Mouse (Mus musculus) liver, embryonic 14.5 days (tissue): ENCODE data around the gene Gm36028. TPM values are rescaled to one million over a fixed set of nuclear protein-coding genes. Genes with fewer than 3 reads are reported as not detected.
A peak's percentile ranks its signal among the peaks of the same experiment; 100 is the strongest.

Source experiments
- ATAC-seq: fragments of 200-750 bp; cut with Nextera tagmentation; 2 replicates; pipeline ENCODE4 v1.8.0; 2017; ENCODE audit warnings: moderate number of reproducible peaks, mild to moderate bottlenecking, moderate library complexity; ENCODE audit not compliant: insufficient read depth
- DNase-seq, 3 experiments: peaks; one replicate each; pipeline ENCODE4 v3.0.0-alpha.2; 2012 to 2013; ENCODE audit warnings: low read depth in 3 of 3, low spot score in 3 of 3
- H3K27ac ChIP-seq: fragments of 300-500 bp; sonication (generic); 2 replicates; pipeline ENCODE4 v1.5.1; 2014; ENCODE audit warnings: moderate library complexity, mild to moderate bottlenecking, control low read depth, inconsistent platforms
- H3K27me3 ChIP-seq: fragments of 300-500 bp; sonication (generic); 2 replicates; pipeline ENCODE4 v1.6.1; 2014; ENCODE audit warnings: mild to moderate bottlenecking, low read length, moderate library complexity; ENCODE audit not compliant: control insufficient read depth, insufficient read depth
- H3K36me3 ChIP-seq: fragments of 300-500 bp; sonication (generic); replicated peaks from 2 replicates; pipeline ENCODE4 v1.6.1; 2014; ENCODE audit warnings: low read depth; ENCODE audit not compliant: control insufficient read depth, insufficient read depth
- H3K4me1 ChIP-seq, 2 experiments: fragments of 200-500 bp in 1 of 2; fragments of 300-500 bp in 1 of 2; sonication (generic) in 1 of 2; replicated peaks; 2 replicates each; pipeline ENCODE4 v1.6.1; 2012 to 2014; ENCODE audit warnings: antibody characterized with exemption in 1 of 2, inconsistent platforms in 1 of 2, low read length in 1 of 2; ENCODE audit not compliant: control insufficient read depth in 2 of 2, insufficient read depth in 2 of 2
- H3K4me2 ChIP-seq: fragments of 300-500 bp; sonication (generic); 2 replicates; pipeline ENCODE4 v1.6.1; 2014; ENCODE audit warnings: low read depth, mild to moderate bottlenecking, control low read depth, moderate library complexity
- H3K4me3 ChIP-seq, 2 experiments: fragments of 200-500 bp in 1 of 2; fragments of 300-500 bp in 1 of 2; sonication (generic) in 1 of 2; 2 replicates each; pipeline ENCODE4 v1.5.1; 2012 to 2014; ENCODE audit warnings: low read depth in 2 of 2, low read length in 2 of 2, mild to moderate bottlenecking in 2 of 2, control low read depth in 1 of 2, inconsistent platforms in 1 of 2, moderate library complexity in 1 of 2; ENCODE audit not compliant: insufficient read depth in 1 of 2
- H3K9ac ChIP-seq: fragments of 300-500 bp; sonication (generic); replicated peaks from 2 replicates; pipeline ENCODE4 v1.6.1; 2014; ENCODE audit warnings: mild to moderate bottlenecking, control low read depth, moderate library complexity
- H3K9me3 ChIP-seq: fragments of 300-500 bp; sonication (generic); 2 replicates; pipeline ENCODE4 v1.6.1; 2016; ENCODE audit warnings: low read length, mixed read lengths; ENCODE audit not compliant: control insufficient read depth
- CTCF ChIP-seq: IDR thresholded peaks from 2 replicates; pipeline ENCODE4 v1.5.1; 2016; ENCODE audit warnings: antibody characterized with exemption, low read depth, control low read depth
- EP300 ChIP-seq: IDR thresholded peaks from 2 replicates; pipeline ENCODE4 v1.6.1; 2016; ENCODE audit warnings: antibody characterized with exemption, low read depth
- WGBS: fragments of 180-500 bp; shearing (Covaris S2); extraction: QIAGEN DNeasy Blood & Tissue Kit; methylation state at CpG from one replicate; pipeline ENCODE4 v1.1.7; 2014; ENCODE audit not compliant: insufficient replicate concordance; 5-methylcytosine and 5-hydroxymethylcytosine counted together
- polyA plus RNA-seq, 2 experiments: library from polyadenylated mRNA; depleted of rRNA in 1 of 2; stranded (reverse) in 1 of 2; unstranded in 1 of 2; fragments of >200 nt; fragmentation: Nextera tagmentation in 1 of 2; extraction: Ambion mirVana in 1 of 2; gene quantifications; 2 replicates each; pipeline versions ENCODE4 v1.2.1 to v1.2.3; 2012 to 2014

The Gm36028 gene
- polyA plus RNA-seq, 2 experiments, result 0.07 to 0.11 TPM

DNA sequence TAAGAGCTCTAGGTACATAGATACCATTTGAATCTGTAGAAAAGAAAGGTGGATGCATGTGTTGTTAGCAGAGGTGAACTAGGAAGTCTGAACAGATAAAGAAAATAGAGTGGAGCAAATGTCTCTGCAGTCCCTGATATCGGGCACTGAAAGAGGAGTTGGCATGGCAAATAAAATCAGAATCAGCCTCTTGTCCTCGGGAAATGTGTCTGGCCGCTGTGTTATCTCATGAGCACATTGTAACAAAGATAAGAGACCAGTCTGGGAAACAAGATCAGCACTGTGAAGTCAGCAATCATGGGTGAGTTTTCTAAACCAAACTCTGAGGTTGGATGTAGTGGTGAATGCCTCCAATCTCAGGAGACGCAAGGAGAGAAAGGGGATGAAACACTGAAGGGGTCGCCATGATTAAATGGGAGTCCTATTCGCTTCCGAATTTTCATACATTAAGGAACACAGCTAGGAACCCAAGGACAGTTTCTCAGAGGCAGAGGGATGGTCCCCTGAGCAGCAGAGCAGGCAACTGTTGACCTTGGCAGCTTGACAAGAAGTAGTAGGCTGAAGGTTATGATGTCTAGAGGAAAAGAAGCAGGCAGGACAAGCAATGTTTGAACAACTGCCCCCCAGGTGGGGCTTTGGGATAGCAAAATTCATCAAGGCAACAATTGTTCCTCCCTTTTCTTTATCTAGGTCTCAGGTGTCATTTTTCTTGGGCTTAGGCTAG is 15.6 kb downstream of the Gm36028 start:
- WGBS, result 31% methylated on average over 7 of the region's 7 CpGs

DNA sequence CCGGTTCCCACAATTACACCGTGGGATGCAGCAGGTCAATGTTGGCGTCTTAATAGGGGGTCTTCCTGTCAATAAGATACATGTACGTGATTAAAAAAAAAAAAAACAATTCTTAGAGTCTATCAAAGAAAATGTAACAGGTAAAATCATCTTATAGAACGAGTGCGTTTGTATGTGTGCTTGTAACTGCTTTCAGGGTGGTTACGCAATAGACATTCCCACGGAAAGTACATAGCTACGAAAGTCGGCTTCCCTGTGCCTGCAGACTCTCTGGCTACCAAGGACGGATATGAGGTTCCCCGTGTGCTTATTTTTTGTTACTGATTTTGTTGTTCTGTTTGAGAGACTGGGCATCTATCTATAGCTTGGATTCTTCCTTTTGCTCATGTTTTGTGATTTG is 17.2 kb downstream of the Gm36028 start:
- Histone ChIP-seq H3K4me2 (no peak overlapping the region), H3K4me3 (no peak overlapping the region), H3K9me3 (no peaks in the 10 kb centered on the region), H3K27ac (no peak overlapping the region), H3K9ac (no peak overlapping the region), H3K4me1 (peaks cover 2 to 5% of the 10 kb centered on the region in 2 experiments; a peak in 2 of 4 replicates), H3K36me3 (no peaks in the 10 kb centered on the region), H3K27me3 (no peaks in the 10 kb centered on the region)
- DNase-seq, result no peak
- TF ChIP-seq EP300 (no peak), CTCF (no peak)
- 58% methylated on average over 12 of the region's 12 CpGs for WGBS
- no peak for ATAC-seq

More for the DNA sequence above, 15.6 kb downstream of the Gm36028 start:
- Histone ChIP-seq H3K27me3 (no peaks in the 10 kb centered on the region), H3K27ac (no peak overlapping the region), H3K4me2 (no peak overlapping the region), H3K36me3 (no peaks in the 10 kb centered on the region), H3K4me3 (no peak overlapping the region), H3K9ac (no peak overlapping the region), H3K9me3 (no peaks in the 10 kb centered on the region), H3K4me1 (peaks cover 2 to 5% of the 10 kb centered on the region in 2 experiments; a peak in 2 of 4 replicates)
- TF ChIP-seq CTCF, result no peak
- TF ChIP-seq EP300, result 0 out of 2 replicates have a peak, but pooled peaks have one; percentile 10
- ATAC-seq (no peak), DNase-seq (no peak)

DNA sequence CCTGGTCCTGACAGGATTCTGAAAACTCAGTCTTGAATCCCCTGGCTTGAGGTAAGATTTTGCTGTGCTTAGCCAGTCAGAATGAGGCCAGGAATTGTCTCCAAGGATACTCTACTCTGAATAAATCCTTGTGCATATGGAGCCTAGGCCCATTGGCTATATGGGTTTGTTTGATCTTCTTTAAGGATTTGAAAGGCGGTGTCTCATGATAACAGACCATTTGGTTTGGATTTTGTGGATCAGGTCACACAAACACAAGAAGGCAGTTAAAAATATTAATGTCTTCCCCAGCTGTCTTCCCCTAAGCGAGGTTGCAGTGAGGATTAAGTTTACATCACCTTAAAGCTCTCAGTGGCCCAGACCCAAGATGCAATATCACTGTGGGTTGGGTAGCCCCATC is 18.5 kb downstream of the Gm36028 start:
- no peak overlapping the region for H3K4me2 ChIP-seq
- no peaks in the 10 kb centered on the region for H3K9me3 ChIP-seq
- H3K4me1 ChIP-seq, result peaks cover 2 to 5% of the 10 kb centered on the region in 2 experiments; a peak in 2 of 4 replicates
- H3K27me3 ChIP-seq, result no peaks in the 10 kb centered on the region
- no peak overlapping the region for H3K4me3 ChIP-seq
- H3K27ac ChIP-seq, result no peak overlapping the region
- no peak overlapping the region for H3K9ac ChIP-seq
- no peaks in the 10 kb centered on the region for H3K36me3 ChIP-seq
- ATAC-seq (no peak), DNase-seq (no peak)
- TF ChIP-seq CTCF, result no peak
- no peak for TF ChIP-seq EP300
- WGBS, result 53% methylated on average over 2 of the region's 2 CpGs

DNA sequence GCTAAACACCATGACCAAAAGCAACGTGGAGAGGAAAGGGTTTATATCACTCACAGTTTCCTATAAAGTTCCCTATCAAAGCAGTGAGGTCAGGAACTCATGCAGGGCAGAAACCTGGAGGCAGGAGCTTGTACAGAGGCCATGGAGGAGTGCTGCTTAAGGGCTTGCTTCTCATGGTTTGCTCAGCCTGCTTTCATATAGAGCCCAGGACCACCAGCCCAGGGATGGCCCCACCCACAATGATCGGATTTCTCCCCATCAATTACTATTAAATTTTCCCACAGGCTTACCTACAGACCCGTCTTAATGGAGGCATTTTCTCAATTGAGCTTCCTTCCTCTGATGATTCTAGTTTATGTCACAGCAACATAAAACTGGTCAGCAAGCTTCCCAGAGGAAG is 23.4 kb downstream of the Gm36028 start:
- TF ChIP-seq CTCF (no peak), EP300 (no peak)
- no peak overlapping the region for H3K27ac ChIP-seq
- H3K4me3 ChIP-seq, result no peak overlapping the region
- H3K9me3 ChIP-seq, result no peaks in the 10 kb centered on the region
- no peaks in the 10 kb centered on the region for H3K4me1 ChIP-seq
- ATAC-seq, result no peak
- H3K9ac ChIP-seq, result no peak overlapping the region
- H3K36me3 ChIP-seq, result no peaks in the 10 kb centered on the region
- no peak for DNase-seq
- H3K27me3 ChIP-seq, result no peaks in the 10 kb centered on the region
- H3K4me2 ChIP-seq, result no peak overlapping the region
- 45% methylated on average over 3 of the region's 3 CpGs for WGBS

DNA sequence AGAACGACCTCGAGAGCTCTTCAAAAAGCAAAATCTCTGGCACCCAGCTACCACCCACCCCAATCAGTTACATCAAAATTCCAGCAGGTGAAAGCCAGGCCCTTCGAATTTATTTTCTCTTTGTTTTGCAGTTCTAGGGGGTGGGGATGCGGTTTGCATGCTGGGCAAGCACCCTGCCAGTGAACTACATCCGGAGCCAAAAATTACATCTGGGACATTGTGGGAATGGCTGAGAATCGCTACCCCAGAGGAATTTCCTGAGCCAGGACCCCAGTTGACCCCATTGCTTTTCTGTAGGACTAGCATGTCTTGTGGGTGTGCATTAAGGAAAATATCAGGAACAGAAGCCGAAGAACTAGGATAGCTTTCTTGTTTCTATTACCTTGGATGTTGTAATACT is 29.9 kb downstream of the Gm36028 start:
- ATAC-seq (no peak), DNase-seq (no peak)
- Histone ChIP-seq H3K27me3 (no peaks in the 10 kb centered on the region), H3K4me2 (no peak overlapping the region), H3K4me3 (no peak overlapping the region), H3K4me1 (no peaks in the 10 kb centered on the region), H3K9me3 (no peaks in the 10 kb centered on the region), H3K27ac (no peak overlapping the region), H3K36me3 (no peaks in the 10 kb centered on the region), H3K9ac (no peak overlapping the region)
- 60% methylated on average over 7 of the region's 7 CpGs for WGBS
- TF ChIP-seq CTCF (no peak), EP300 (no peak)
